Comparison of ENCODE assay signal across 8 mouse cellular contexts in genomic region chr13:107889588-107889984, GRCm38 (mm10).
DNase-seq lines count a peak whose midpoint lies in the region; ATAC-seq and TF ChIP-seq lines count a peak whose summit lies in the region.

No protein-coding gene starts in this region.

- H3K9ac ChIP-seq in neural tube, embryonic 11.5 days (ENCODE audit: low read length), result peak overlapping the region; percentile 96
- peak overlapping the region; percentile 90 for H3K9ac ChIP-seq in forebrain, postnatal 0 days

- peaks cover 38% of the 10 kb centered on the region for H3K79me2 ChIP-seq in macrophage (ENCODE audit: inconsistent target)

- H3K4me1 ChIP-seq in neural tube, embryonic 11.5 days (ENCODE audit: control insufficient read depth, insufficient read depth, low read length), result peaks cover 16% of the 10 kb centered on the region
- peaks cover 11% of the 10 kb centered on the region for H3K4me1 ChIP-seq in forebrain, postnatal 0 days (ENCODE audit: insufficient read depth)

- ATAC-seq in neural tube, embryonic 11.5 days (ENCODE audit: insufficient read depth, low FRiP score, low TSS enrichment), result no peak
- ATAC-seq in forebrain, postnatal 0 days, result no peak; the same call in 1 of the 2 replicates

- TF ChIP-seq CTCF in forebrain, postnatal 0 days (IDR thresholded peaks at IDR 0.05; ENCODE audit: low read depth), result no peak

- H3K27me3 ChIP-seq in neural tube, embryonic 11.5 days (ENCODE audit: control insufficient read depth, insufficient read depth, low read length), result no peaks in the 10 kb centered on the region
- H3K27me3 ChIP-seq in forebrain, postnatal 0 days (ENCODE audit: insufficient read depth, low read length), result no peaks in the 10 kb centered on the region; the same call in 1 of the 2 replicates

- H3K27ac ChIP-seq in neural tube, embryonic 11.5 days (ENCODE audit: low read depth, low read length), result peak overlapping the region; percentile 99
- H3K27ac ChIP-seq in forebrain, postnatal 0 days (ENCODE audit: low read depth, low read length), result peak overlapping the region; percentile 95
- H3K27ac ChIP-seq in macrophage, result no peak overlapping the region

- H3K9me3 ChIP-seq in neural tube, embryonic 11.5 days (ENCODE audit: control insufficient read depth, low read length), result no peaks in the 10 kb centered on the region
- no peaks in the 10 kb centered on the region for H3K9me3 ChIP-seq in forebrain, postnatal 0 days (ENCODE audit: low read length)

- no peaks in the 10 kb centered on the region for H3K36me3 ChIP-seq in neural tube, embryonic 11.5 days (ENCODE audit: control insufficient read depth, insufficient read depth, low read length)
- H3K36me3 ChIP-seq in forebrain, postnatal 0 days (ENCODE audit: insufficient read depth), result no peaks in the 10 kb centered on the region
- no peaks in the 10 kb centered on the region for H3K36me3 ChIP-seq in macrophage (ENCODE audit: inconsistent target)

- H3K4me3 ChIP-seq in neural tube, embryonic 11.5 days (ENCODE audit: low read depth, low read length), result peak overlapping the region; percentile 79
- peak overlapping the region; percentile 93 for H3K4me3 ChIP-seq in forebrain, postnatal 0 days (ENCODE audit: low read depth, low read length)
- peak overlapping the region; percentile 12; the same call in 1 of the 2 replicates for H3K4me3 ChIP-seq in macrophage (ENCODE audit: inconsistent target)

- DNase-seq in embryo, embryonic 10.5 days (ENCODE audit: low spot score), result peak; percentile 45
- DNase-seq in embryo, embryonic 9.5 days (ENCODE audit: extremely low spot score), result no peak
- no peak for DNase-seq in neural tube, embryonic 11.5 days (ENCODE audit: low spot score)
- no peak for DNase-seq in neural tube, embryonic 10.5 days (ENCODE audit: extremely low spot score, low spot score)
- peak; percentile 56 for DNase-seq in forebrain, postnatal 0 days
- DNase-seq in cerebellum, adult 8-10 months, result no peak
- no peak for DNase-seq in cerebellum, adult 9-10 months

- peak overlapping the region; percentile 61 for H3K4me2 ChIP-seq in neural tube, embryonic 11.5 days (ENCODE audit: low read depth)
- peak overlapping the region; percentile 51 for H3K4me2 ChIP-seq in forebrain, postnatal 0 days (ENCODE audit: low read depth)

- 0% methylated on average over 24 of the region's 66 CpGs for WGBS in neural tube, embryonic 11.5 days
- 3% methylated on average over 43 of the region's 66 CpGs for WGBS in forebrain, postnatal 0 days
- WGBS in macrophage (ENCODE audit: missing documents), result 1% methylated on average over 26 of the region's 66 CpGs

Comparison
In these comparisons a context has a peak if more than half of its experiments do, and no peak if none do; other contexts are left out.
1. DNase-seq: peak in embryo, embryonic 10.5 days (single experiment) and forebrain, postnatal 0 days (single experiment); none in embryo, embryonic 9.5 days (single experiment), neural tube, embryonic 11.5 days (single experiment), neural tube, embryonic 10.5 days (single experiment), cerebellum, adult 8-10 months (single experiment) and cerebellum, adult 9-10 months (single experiment).
2. H3K4me3 ChIP-seq: peak in every context shown above with its lines; median percentile 93 in forebrain, postnatal 0 days; 79 in neural tube, embryonic 11.5 days; 12 in macrophage.